Mouse (Mus musculus): ENCODE measurements at regions not wholly inside any gene's neighbourhood (a gene's known extent, or its start where the extent isn't known, plus 50 kb on each side); places are given as distances from the start of the nearest gene placed in this dataset.

DNA sequence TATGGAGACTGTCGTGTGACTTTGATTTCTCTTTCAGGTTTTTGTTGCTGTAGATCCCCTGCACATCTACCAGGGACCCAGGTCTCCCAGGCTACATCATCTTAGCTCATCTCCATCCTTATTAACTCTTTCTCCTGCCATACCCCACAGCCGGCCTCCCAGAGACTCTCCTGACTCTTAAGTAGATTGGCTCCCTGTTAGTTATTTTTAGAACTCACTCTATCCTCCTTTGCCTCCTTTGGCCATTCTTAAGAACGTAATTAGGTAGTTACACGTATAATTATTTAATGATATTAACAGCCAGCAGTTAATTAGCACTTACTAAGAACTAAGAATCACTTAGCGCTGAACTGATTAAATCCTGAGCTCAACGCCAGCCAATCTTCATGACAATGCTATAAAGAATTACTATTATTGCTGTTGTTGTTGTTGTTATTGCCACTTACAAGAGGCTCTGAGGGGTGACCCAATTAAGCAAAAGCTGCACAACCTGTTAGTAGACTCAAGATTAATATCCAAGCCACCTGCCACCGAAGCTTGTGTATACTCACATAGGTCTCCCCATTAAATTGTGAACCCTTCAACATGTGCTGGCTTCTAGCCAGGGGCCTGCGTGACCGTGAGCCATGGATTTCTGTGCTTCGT, 63.0 kb upstream of the Msx2 start:
- TF ChIP-seq POLR2A (IDR thresholded peaks at IDR 0.05; ENCODE audit: control insufficient read depth, extremely low read depth, insufficient read depth, low read length, poor library complexity) = no peak
- TF ChIP-seq CTCF (IDR thresholded peaks at IDR 0.05; ENCODE audit: borderline replicate concordance, control insufficient read depth, extremely low read depth, insufficient read depth, low read length, poor library complexity) = no peak

Measured in thymus, adult 2 months (tissue).